Comparison of ENCODE assay signal across 7 mouse cellular contexts in genomic region chr11:43516344-43517021, GRCm38 (mm10). TPM values are rescaled to one million over a fixed set of nuclear protein-coding genes. Genes with fewer than 3 reads are reported as not detected.
A peak's percentile ranks its signal among the peaks of the same experiment; 100 is the strongest.
DNase-seq lines count a peak whose midpoint lies in the region; ATAC-seq and TF ChIP-seq lines count a peak whose summit lies in the region.

No protein-coding gene starts in this region.

- H3K9ac ChIP-seq in forebrain, embryonic 12.5 days: no peak overlapping the region
- H3K9ac ChIP-seq in limb, embryonic 11.5 days (ENCODE audit: low read length): no peak overlapping the region
- no peak overlapping the region for H3K9ac ChIP-seq in midbrain, embryonic 14.5 days (replicated peaks; ENCODE audit: low read length)

- peak; percentile 69; the same call in 1 of the 2 replicates for ATAC-seq in forebrain, embryonic 12.5 days (ENCODE audit: low FRiP score)
- 0 out of 2 replicates have a peak, but pooled peaks have one; percentile 58 for ATAC-seq in limb, embryonic 11.5 days (ENCODE audit: insufficient number of reproducible peaks, low FRiP score, low TSS enrichment, low read depth)
- 0 out of 2 replicates have a peak, but pooled peaks have one; percentile 20 for ATAC-seq in midbrain, embryonic 14.5 days (ENCODE audit: low FRiP score, low TSS enrichment)

- H3K4me1 ChIP-seq in bone marrow, adult 2 months (ENCODE audit: control insufficient read depth, insufficient read depth, low read length): no peaks in the 10 kb centered on the region
- H3K4me1 ChIP-seq in forebrain, embryonic 12.5 days: no peaks in the 10 kb centered on the region
- no peaks in the 10 kb centered on the region for H3K4me1 ChIP-seq in limb, embryonic 11.5 days (ENCODE audit: control insufficient read depth, insufficient read depth, low read length)
- H3K4me1 ChIP-seq in midbrain, embryonic 14.5 days (ENCODE audit: control insufficient read depth, insufficient read depth, low read length): no peaks in the 10 kb centered on the region

- no peak for TF ChIP-seq POLR2A in bone marrow, adult 2 months (IDR thresholded peaks at IDR 0.05; ENCODE audit: borderline replicate concordance, control insufficient read depth, low read depth, low read length)

- WGBS in bone marrow, adult 2 months: 60% methylated on average over 8 of the region's 8 CpGs
- WGBS in forebrain, embryonic 12.5 days: 38% methylated on average over 8 of the region's 8 CpGs
- 34% methylated on average over 8 of the region's 8 CpGs for WGBS in limb, embryonic 11.5 days
- 39% methylated on average over 8 of the region's 8 CpGs for whole genome bisulfite sequencing in midbrain, embryonic 14.5 days

- peak; percentile 6 for DNase-seq in ovary, adult 18-20 months (ENCODE audit: low spot score)
- DNase-seq in ovary, postnatal 14 days (ENCODE audit: low spot score): no peak
- peak; percentile 71 for DNase-seq in limb, embryonic 11.5 days (ENCODE audit: low spot score)
- DNase-seq in midbrain, embryonic 14.5 days: peak; percentile 56
- no peak for DNase-seq in MN1 (ENCODE audit: low spot score)

- H3K27ac ChIP-seq in bone marrow, adult 2 months (ENCODE audit: control insufficient read depth, insufficient read depth, low read depth, low read length, poor library complexity): no peak overlapping the region
- no peak overlapping the region for H3K27ac ChIP-seq in forebrain, embryonic 12.5 days
- no peak overlapping the region for H3K27ac ChIP-seq in limb, embryonic 11.5 days (replicated peaks; ENCODE audit: low read depth, low read length)
- H3K27ac ChIP-seq in midbrain, embryonic 14.5 days (replicated peaks; ENCODE audit: low read depth, low read length): no peak overlapping the region

- no peaks in the 10 kb centered on the region for H3K9me3 ChIP-seq in forebrain, embryonic 12.5 days
- H3K9me3 ChIP-seq in limb, embryonic 11.5 days (ENCODE audit: control insufficient read depth, low read length): no peaks in the 10 kb centered on the region
- no peaks in the 10 kb centered on the region for H3K9me3 ChIP-seq in midbrain, embryonic 14.5 days (ENCODE audit: control insufficient read depth, low read length)

- H3K4me3 ChIP-seq in bone marrow, adult 2 months (replicated peaks; ENCODE audit: control insufficient read depth, low read depth, low read length): no peak overlapping the region
- H3K4me3 ChIP-seq in forebrain, embryonic 12.5 days (replicated peaks): no peak overlapping the region
- H3K4me3 ChIP-seq in limb, embryonic 11.5 days (ENCODE audit: low read depth, low read length): no peak overlapping the region
- no peak overlapping the region for H3K4me3 ChIP-seq in midbrain, embryonic 14.5 days (replicated peaks; ENCODE audit: low read depth, low read length)

- peak; percentile 67 for TF ChIP-seq CTCF in bone marrow, adult 2 months (IDR thresholded peaks at IDR 0.05; ENCODE audit: control insufficient read depth, insufficient read depth, low read length)

- H3K36me3 ChIP-seq in forebrain, embryonic 12.5 days (replicated peaks): no peaks in the 10 kb centered on the region
- no peaks in the 10 kb centered on the region for H3K36me3 ChIP-seq in limb, embryonic 11.5 days (ENCODE audit: control insufficient read depth, insufficient read depth, low read length)
- no peaks in the 10 kb centered on the region for H3K36me3 ChIP-seq in midbrain, embryonic 14.5 days (ENCODE audit: control insufficient read depth, insufficient read depth, low read length)

- no peaks in the 10 kb centered on the region for H3K27me3 ChIP-seq in forebrain, embryonic 12.5 days
- no peaks in the 10 kb centered on the region for H3K27me3 ChIP-seq in limb, embryonic 11.5 days (ENCODE audit: control insufficient read depth, insufficient read depth, low read length)
- H3K27me3 ChIP-seq in midbrain, embryonic 14.5 days (ENCODE audit: control insufficient read depth, insufficient read depth, low read length): no peaks in the 10 kb centered on the region

- no peak overlapping the region for H3K4me2 ChIP-seq in forebrain, embryonic 12.5 days
- H3K4me2 ChIP-seq in limb, embryonic 11.5 days (ENCODE audit: low read depth, severe bottlenecking): no peak overlapping the region
- H3K4me2 ChIP-seq in midbrain, embryonic 14.5 days (ENCODE audit: low read length): no peak overlapping the region

RNA-seq across cellular contexts. Expression of gene Ccnjl, which starts 12.1 kb away (rescaled TPM):
- polyA plus RNA-seq in bone marrow, adult 2 months (2011; ENCODE audit: insufficient read depth, insufficient read length, low replicate concordance, missing spikeins): 0.57 and 0.61 TPM in 2 replicates
- 20.6 and 22.1 TPM in 2 replicates for polyA plus RNA-seq in forebrain, embryonic 12.5 days (2016; fragmentation: Nextera tagmentation; extraction: Ambion mirVana)
- 33.8 and 34.2 TPM in 2 replicates for polyA plus RNA-seq in limb, embryonic 11.5 days (2014; fragmentation: Nextera tagmentation; extraction: Ambion mirVana)
- 11.7 and 16.2 TPM in 2 replicates for polyA plus RNA-seq in midbrain, embryonic 14.5 days (2014; fragmentation: Nextera tagmentation; extraction: Ambion mirVana)

RNA-seq across cellular contexts. Expression of gene C1qtnf2, which starts 42.4 kb away (rescaled TPM):
- polyA plus RNA-seq in bone marrow, adult 2 months (2011; ENCODE audit: insufficient read depth, insufficient read length, low replicate concordance, missing spikeins): not detected in 2 replicates
- polyA plus RNA-seq in forebrain, embryonic 12.5 days (2016; fragmentation: Nextera tagmentation; extraction: Ambion mirVana): 1.7 and 2.1 TPM in 2 replicates
- 0.38 and 0.93 TPM in 2 replicates for polyA plus RNA-seq in limb, embryonic 11.5 days (2014; fragmentation: Nextera tagmentation; extraction: Ambion mirVana)
- 4.8 and 7.9 TPM in 2 replicates for polyA plus RNA-seq in midbrain, embryonic 14.5 days (2014; fragmentation: Nextera tagmentation; extraction: Ambion mirVana)

Comparison
In these comparisons a context has a peak if more than half of its experiments do, and no peak if none do; other contexts are left out.
1. DNase-seq: peak in ovary, adult 18-20 months (single experiment), limb, embryonic 11.5 days (single experiment) and midbrain, embryonic 14.5 days (single experiment); none in ovary, postnatal 14 days (single experiment) and MN1 (single experiment).
2. Peak in every context shown above with its lines, with median percentiles within 50 percentile points of each other: ATAC-seq.